Mouse (Mus musculus) kidney, adult 2 months (tissue): ENCODE results near the gene Rbp1.

ENCODE experiments used
- CTCF ChIP-seq: fragments of 200-500 bp; conservative IDR thresholded peaks from 2 replicates; pipeline ENCODE4 v1.5.1; 2011; ENCODE audit warnings: low read depth, mild to moderate bottlenecking, control low read depth, low read length, moderate library complexity, mixed read lengths; ENCODE audit not compliant: insufficient read depth, insufficient read length
- POLR2A ChIP-seq: fragments of 200-500 bp; IDR thresholded peaks from one replicate; pipeline ENCODE4 v1.6.1; 2011; ENCODE audit warnings: low read depth, low read length, control low read depth

GRCm38 (mm10) chr9:98450976-98451375, 28.2 kb downstream of the Rbp1 start:
- no peak for TF ChIP-seq POLR2A
- TF ChIP-seq CTCF, result no peak
